Mouse (Mus musculus) bone marrow, adult 2 months (tissue): ENCODE data around the gene Fbxw4. TPM values are rescaled to one million over a fixed set of nuclear protein-coding genes. Genes with fewer than 3 reads are reported as not detected.
A peak's percentile ranks its signal among the peaks of the same experiment; 100 is the strongest.

ENCODE experiments used
- H3K27ac ChIP-seq: fragments of 200-500 bp; 2 replicates; pipeline ENCODE4 v1.5.1; 2012; ENCODE audit warnings: low read depth, mild to moderate bottlenecking, control low read depth, inconsistent platforms, low read length; ENCODE audit not compliant: control insufficient read depth, poor library complexity, insufficient read depth
- H3K4me1 ChIP-seq: fragments of 200-500 bp; 2 replicates; pipeline ENCODE4 v1.6.1; 2011; ENCODE audit warnings: low read length; ENCODE audit not compliant: control insufficient read depth, insufficient read depth
- H3K4me3 ChIP-seq: fragments of 200-500 bp; replicated peaks from 2 replicates; pipeline ENCODE3; 2011; ENCODE audit warnings: mild to moderate bottlenecking, low read depth, low read length, control low read depth; ENCODE audit not compliant: control insufficient read depth
- CTCF ChIP-seq: fragments of 200-500 bp; IDR thresholded peaks from 2 replicates; pipeline ENCODE4 v1.5.1; 2011; ENCODE audit warnings: low read length, control low read depth; ENCODE audit not compliant: control insufficient read depth, insufficient read depth
- POLR2A ChIP-seq: fragments of 200-500 bp; IDR thresholded peaks from 2 replicates; pipeline ENCODE4 v1.6.1; 2011; ENCODE audit warnings: low read depth, mild to moderate bottlenecking, control low read depth, low read length, borderline replicate concordance; ENCODE audit not compliant: control insufficient read depth
- WGBS: fragments of 180-500 bp; shearing (Covaris S2); methylation state at CpG from one replicate; pipeline ENCODE4 v1.1.7; 2018; 5-methylcytosine and 5-hydroxymethylcytosine counted together
- polyA plus RNA-seq: library from polyadenylated mRNA; stranded (reverse); fragments of >200 nt; gene quantifications from 2 replicates; pipeline ENCODE4 v1.2.4, GENCODE M21; 2011; ENCODE audit warnings: low replicate concordance; ENCODE audit not compliant: missing spikeins, insufficient read depth, insufficient read length

Gene Fbxw4
- polyA plus RNA-seq, 1 experiment, result 22.4 TPM

DNA sequence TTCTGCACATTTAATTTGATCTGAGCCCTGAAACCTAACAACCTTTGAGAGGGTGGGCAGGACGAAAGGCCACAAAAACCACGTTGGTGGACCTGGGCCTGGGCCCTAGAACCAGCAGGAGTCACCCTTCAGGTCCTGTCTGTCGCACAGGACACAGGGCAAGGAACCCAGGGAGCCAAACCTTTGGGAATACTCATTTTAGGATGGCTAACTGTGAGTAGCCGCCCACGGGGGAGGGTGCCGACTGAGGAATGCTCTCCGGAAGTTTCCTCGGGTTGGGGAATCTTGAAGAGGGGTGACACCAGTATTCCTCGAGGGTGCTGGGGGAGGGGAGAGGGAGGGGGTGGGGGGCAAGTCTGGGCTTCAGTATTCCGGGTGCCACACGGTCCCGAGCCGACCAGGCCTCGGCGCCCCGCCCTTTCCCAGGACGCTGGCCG, 793 bp downstream of the Fbxw4 start:
- under 1% methylated on average over 18 of the region's 18 CpGs for WGBS
- no peak for TF ChIP-seq CTCF
- no peak for TF ChIP-seq POLR2A
- H3K27ac ChIP-seq, result peak overlapping the region; percentile 83
- H3K4me1 ChIP-seq, result peaks cover 3% of the 10 kb centered on the region
- H3K4me3 ChIP-seq, result peak overlapping the region; percentile 72

DNA sequence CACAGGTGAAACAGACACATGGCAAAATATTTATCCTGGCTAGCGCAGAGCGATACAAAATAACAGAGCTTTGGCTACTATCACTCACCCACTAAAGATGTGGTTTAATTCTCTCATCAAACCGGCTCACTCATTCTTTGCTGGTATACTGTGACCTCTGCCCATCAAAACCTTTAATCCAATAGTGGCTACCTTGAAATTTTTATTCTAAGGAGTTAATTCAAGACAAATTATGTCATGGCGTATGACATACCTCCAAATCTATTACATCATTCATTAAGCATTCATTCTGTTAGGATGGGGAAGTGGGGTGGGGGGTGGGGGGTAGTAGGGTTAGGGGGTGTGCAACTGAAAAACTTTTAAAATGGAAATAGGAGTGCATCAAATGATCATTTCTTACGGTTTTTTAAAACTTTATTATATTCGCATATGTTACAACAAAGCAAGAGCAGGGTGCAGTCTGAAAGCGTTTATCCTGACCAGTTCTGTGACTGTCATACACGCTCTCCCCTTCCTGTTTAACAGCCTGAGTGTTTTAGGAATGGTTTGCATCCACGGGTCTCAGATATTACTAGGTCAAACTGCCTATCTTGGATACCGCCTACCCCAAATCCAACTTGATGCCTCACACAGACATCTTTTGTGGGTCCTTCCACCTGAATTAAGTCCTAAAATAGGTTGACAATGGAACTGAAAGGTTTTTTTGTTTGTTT, 1.4 kb downstream of the Fbxw4 start:
- peak overlapping the region; percentile 47 for H3K4me3 ChIP-seq

DNA sequence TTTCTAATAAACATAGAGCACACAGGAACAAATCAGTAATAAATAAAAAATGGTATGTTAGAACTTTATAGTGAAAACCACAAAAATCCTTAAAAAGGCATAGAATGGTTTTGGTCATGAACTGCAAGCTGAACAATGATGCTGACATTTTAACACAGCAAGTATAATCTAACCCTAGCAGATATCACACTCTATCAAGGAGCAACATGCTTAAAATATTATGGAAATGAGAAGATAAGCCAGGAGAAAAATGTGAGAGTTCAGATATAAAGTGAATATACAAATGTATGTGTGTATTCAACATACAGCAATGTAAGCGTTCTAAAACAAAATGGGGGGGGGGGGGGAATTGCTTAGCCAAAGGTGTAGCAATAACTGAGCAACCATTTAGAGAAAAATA, 2.3 kb downstream of the Fbxw4 start:
- Histone ChIP-seq H3K27ac (no peak overlapping the region), H3K4me3 (no peak overlapping the region), H3K4me1 (peaks cover 3% of the 10 kb centered on the region)
- 51% methylated on average over 1 of the region's 1 CpGs for WGBS
- no peak for TF ChIP-seq CTCF
- TF ChIP-seq POLR2A, result no peak

More for the DNA sequence above, 1.4 kb downstream of the Fbxw4 start:
- TF ChIP-seq CTCF (no peak), POLR2A (no peak)
- WGBS, result 48% methylated on average over 10 of the region's 10 CpGs
- peaks cover 3% of the 10 kb centered on the region for H3K4me1 ChIP-seq
- no peak overlapping the region for H3K27ac ChIP-seq

DNA sequence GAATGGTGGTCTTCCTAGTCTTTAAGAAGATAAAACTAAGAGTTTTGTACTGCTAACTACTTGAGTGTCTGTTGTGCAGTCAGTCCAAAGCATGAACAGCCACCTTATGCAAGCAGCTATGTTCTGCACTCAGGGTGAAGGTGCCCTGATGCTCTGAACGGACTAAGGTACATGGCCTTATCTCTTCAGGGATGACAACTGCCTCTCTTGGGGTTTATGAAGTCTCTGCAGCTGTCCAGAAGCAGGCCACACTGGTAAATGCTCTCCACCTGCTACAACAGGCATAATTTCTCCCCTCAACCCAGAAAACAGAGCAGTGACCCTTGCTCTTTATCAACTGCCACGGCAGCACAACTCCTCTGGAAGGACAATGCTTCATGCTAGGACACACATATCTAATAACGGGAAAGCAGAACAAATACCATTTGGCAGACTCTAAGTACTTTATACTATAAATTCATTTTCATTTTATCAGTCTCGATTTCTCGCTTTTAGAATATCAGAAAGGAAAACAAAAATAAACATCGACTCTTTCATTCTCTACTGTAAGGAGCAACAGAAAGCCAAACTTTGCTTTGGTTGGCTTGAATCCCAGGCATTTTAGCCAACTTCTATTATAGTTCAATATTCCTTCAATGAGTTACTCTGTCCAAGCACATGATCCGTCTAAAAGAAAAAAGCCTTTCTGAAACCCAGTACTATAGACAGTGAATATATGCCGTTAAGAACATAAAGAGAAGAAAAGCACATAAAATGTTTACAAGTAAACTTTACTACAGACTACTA, 3.1 kb downstream of the Fbxw4 start:
- Histone ChIP-seq H3K4me1 (peaks cover 4% of the 10 kb centered on the region), H3K4me3 (no peak overlapping the region), H3K27ac (no peak overlapping the region)
- no peak for TF ChIP-seq POLR2A
- TF ChIP-seq CTCF, result no peak
- 68% methylated on average over 8 of the region's 8 CpGs for WGBS

DNA sequence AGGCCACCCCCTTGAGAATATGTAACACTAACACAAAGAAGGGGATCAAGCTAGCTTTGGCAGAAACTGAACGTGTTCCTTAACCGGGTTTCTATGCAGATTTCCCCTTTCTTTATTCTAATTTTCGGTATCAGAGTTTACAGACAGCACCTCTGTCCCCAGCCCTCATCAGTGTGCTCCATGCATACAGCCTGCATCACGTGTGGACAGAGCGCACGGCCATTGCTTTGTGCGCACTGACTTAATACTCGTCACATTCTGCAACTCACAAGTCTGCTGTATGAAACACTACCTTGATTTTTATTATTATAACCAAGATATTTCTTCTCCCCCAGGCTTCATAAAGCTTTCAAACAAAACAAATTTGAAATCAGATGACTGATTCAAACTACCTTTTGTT, 4.2 kb downstream of the Fbxw4 start:
- TF ChIP-seq POLR2A, result no peak
- no peak for TF ChIP-seq CTCF
- no peak overlapping the region for H3K4me3 ChIP-seq
- no peak overlapping the region for H3K27ac ChIP-seq
- 74% methylated on average over 8 of the region's 8 CpGs for WGBS
- H3K4me1 ChIP-seq, result peaks cover 8% of the 10 kb centered on the region

DNA sequence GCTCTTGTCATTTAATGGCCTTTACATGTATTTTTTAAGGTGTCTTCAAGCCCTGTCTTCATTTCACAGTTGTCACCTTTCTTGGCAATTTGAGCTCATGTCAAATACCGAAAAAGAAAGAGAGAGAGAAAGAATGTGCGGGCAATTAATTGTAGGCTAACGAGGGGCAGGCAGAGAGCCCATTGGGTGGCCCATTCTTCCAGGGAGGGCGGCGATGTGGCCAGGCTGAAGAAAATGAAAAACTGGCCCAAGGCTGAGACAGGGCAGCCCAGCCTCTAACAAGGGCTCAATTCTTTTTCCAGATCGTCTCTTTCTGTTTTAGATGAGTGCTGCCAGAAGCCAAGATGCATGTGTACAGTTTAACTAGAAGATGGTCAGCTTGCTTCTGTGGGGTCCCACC, 6.1 kb downstream of the Fbxw4 start:
- TF ChIP-seq CTCF (no peak), POLR2A (no peak)
- Histone ChIP-seq H3K4me3 (no peak overlapping the region), H3K27ac (no peak overlapping the region), H3K4me1 (peaks cover 8% of the 10 kb centered on the region)
- 93% methylated on average over 6 of the region's 6 CpGs for WGBS

DNA sequence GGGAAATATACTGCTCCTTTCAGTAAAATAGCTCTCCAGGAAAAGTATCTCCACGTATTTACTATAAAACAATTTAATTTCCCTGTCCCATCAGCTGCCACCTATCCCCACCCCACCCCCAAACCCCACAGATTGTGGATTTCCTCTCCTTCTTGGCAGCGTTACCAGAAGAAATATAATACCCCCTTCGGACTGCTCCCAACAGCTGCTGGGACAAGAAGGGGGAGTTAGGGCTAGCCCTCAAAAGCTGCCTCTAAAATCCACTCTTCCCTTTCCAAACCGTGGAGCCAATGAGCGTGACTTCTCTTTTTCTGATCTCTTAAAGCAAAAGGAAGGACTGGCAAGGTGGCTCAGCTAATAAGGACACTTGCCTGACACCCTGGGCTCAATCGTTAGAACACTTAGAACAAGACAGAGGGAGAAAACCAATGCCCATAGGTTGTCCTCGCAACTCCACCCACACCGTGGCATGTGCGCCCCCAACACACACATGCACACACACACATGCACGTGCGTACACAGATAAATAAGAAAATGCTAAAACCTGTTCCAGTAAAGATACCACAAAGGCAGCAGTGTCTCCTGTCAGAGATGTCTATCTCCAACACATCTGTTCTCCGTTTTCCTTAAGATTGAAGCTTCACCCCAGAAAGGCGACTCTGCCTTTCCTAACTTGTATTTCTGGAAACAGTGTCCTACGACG, 7.7 kb downstream of the Fbxw4 start:
- Histone ChIP-seq H3K4me1 (peaks cover 8% of the 10 kb centered on the region), H3K27ac (no peak overlapping the region), H3K4me3 (peak overlapping the region; percentile 17)
- TF ChIP-seq CTCF (no peak), POLR2A (no peak)
- WGBS, result 12% methylated on average over 15 of the region's 15 CpGs

DNA sequence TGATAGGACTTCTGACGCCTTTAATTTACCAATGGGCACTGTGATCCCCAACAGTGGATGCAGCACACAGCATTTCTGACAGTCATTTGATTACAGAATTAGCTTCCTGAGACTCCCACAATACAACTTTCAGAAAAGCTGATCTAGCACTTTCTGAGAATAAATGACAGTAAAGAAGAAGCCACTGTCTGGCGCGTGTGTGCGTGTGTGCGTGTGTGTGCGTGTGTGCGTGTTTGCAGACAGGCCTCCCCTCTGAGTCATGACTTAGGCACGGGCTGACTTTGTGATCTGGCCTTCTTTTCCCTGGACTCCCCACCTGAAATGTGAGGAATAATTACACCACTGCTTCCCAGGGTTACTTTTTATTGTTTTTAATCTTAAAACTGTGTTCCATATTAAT, 8.6 kb downstream of the Fbxw4 start:
- WGBS, result 85% methylated on average over 8 of the region's 8 CpGs
- Histone ChIP-seq H3K4me3 (no peak overlapping the region), H3K4me1 (peaks cover 8% of the 10 kb centered on the region), H3K27ac (no peak overlapping the region)
- TF ChIP-seq POLR2A (no peak), CTCF (no peak)
